Mouse (Mus musculus) cerebral cortex, adult 2 months (tissue): ENCODE data around the gene Cnfn.

Experiments
- WGBS: fragments of 180-500 bp; shearing (Covaris S2); methylation state at CpG from one replicate; pipeline ENCODE4 v1.1.7; 2018; 5-methylcytosine and 5-hydroxymethylcytosine counted together

Gene Cnfn

GRCm38 (mm10) chr7:25369058-25369749 lies at the start of gene Cnfn:
Gene Cnfn (minus strand): TSS chr7:25369724.
- 53% methylated on average over 12 of the region's 12 CpGs for WGBS

DNA sequence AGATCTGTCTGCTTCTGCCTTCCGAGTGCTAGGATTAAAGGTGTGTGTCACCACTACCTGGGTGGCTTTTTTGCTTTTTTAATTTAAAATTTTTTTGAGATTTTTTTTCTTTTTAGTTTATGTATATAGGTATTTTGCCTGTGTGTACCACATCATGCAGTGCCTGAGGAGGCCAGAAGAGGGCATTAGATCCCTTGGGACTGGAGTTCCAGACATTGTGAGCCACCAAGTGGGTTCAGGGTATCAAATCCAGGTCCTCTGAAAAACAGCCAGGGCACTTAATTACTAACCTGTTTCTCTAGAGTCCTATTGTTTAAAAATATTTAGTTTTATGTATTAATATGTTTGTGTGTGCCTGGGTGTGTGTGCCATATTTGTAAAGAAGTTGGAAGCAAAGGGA lies 48.1 kb upstream of the Cnfn start:
- WGBS: 95% methylated on average over 1 of the region's 1 CpGs

DNA sequence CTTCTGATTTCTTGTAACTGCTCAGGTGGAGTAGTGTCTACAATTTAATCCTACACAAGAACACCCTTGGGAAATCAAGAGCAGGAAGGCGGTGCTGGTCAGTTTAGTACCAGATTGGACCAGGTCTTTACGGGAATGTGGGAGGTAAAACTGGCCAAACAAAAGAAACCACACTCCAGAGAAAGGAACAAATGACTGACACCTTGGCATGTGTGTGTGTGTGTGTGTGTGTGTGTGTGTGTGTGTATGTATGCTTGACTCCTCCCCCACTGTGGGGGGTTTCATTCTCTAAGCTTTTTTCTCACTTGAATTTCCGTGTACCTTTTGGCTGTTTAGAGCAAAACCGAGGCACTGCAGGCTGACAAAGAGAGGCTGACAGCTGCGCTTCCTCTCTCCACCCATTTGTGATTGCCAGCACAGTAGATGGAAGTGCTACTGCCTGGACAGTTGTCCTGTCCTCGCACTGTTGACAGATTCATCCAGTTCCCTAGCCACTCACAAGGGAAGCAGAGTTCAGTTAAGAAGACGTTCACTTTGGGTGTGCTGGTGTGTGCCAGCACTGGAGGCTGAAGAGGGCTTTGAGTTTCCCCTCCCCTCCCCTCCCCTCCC lies 43.4 kb upstream of the Cnfn start, which contains the start of gene Cxcl17:
Gene Cxcl17 (minus strand): TSS at position 54 of the 609 bp plus-strand sequence.
- 53% methylated on average over 7 of the region's 7 CpGs for WGBS

- 78% methylated on average over 3 of the region's 3 CpGs for WGBS
Observed at GRCm38 (mm10) chr7:25411861-25412260, 42.3 kb upstream of the Cnfn start.

DNA sequence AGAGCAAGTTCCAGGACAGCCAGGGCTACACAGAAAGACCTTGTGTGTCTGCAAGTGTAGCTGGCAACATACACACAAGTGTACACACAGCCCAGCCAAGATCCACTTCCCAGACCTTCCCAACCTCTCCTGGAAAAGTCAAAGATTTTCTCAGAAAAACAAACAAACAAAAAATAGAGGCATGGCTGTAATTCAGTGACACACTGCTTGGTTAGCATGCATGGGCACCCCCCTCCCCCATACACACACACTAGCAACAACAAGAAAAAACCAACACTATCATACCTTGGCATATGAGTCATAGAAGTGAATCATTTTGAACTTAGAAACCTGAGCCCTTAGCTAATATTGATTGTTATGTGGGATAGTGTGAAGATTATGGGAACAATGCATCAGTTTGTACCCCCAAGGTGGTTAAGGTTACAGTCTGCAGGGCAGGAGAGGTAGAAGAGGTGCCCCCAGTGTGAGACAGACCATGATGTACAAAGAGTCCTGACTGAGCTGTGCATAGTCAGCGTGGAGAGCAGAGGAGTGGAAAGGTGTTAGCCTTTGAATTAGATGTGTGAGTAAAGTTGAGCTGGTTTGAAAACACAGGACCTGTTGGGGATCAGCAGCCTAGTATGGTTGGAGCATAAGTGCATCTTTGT lies 41.6 kb upstream of the Cnfn start:
- WGBS: 91% methylated on average over 1 of the region's 1 CpGs

DNA sequence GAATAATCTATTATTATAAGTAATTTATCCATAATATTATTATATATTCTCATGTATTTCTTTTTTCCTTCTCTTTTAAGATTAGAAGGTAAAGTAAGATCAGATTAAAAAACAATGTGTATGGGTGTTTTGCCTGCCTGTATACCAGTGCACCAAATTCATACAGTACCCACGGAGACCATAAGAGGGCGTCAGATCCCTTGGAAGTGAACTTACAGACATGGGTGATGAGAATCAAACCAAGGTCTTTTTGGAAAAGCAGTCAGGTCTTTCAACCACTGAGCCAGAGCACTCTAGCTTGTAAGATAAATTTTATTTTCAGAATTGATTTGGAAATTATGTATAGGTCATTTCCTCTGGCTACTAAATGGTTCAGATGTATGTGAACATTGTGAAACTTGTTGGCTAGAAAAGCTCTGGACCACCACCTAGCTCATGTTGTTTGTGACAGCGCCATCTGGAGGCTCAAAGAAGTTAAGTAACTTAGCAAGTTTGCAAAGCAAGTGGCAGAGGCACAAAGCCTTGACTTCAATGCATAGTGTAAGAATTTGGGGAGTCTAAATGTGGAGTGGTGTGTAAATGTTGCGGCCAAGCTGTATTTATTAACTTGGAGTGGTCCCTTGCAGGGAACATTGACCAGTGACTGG lies 39.7 kb upstream of the Cnfn start:
- WGBS: 61% methylated on average over 4 of the region's 4 CpGs

- WGBS: 73% methylated on average over 7 of the region's 7 CpGs
Observed at GRCm38 (mm10) chr7:25406468-25406867, 36.9 kb upstream of the Cnfn start.

DNA sequence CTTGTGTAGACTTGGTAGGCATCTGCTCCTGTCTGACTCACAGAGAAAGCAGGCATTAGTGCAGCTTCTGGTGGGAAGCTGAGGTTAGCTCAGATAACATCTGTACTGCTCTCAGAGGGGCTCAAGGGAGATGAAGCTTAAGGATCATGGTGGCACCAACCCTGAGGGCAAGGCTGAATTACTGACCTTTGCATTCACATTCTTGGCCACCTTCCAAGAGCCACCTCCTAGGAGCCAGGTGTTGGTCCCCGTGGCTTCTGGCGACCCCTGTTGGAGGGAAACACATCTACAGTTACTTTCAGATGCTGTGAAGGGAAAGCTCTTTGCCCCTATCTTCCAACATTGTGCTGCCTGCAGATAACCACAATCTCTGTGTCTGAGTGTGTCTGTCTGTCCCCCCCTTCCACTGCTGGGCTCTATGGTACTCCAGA lies 33.2 kb upstream of the Cnfn start:
- 7% methylated on average over 2 of the region's 2 CpGs for WGBS

GRCm38 (mm10) chr7:25401986-25402385 lies 32.5 kb upstream of the Cnfn start:
- WGBS: 78% methylated on average over 5 of the region's 5 CpGs

DNA sequence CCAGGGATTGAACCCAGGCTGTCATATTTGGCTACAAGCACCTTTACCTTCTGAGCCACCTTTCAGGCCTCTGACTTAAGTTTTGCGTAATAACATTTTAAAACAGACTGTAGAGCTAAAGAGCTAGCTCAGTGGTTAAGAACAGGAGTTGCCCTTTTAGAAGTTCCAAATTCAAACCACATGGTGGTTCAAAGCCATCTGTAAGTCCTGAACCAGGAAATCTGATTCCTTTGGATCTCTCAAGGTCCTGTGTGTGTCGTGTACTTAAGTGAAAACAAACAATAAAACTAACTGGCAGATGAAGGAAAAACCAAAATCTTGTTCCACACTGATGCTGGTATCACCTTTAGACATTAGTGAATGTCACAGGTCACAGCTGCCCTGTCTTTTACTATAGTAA lies 32.0 kb upstream of the Cnfn start:
- 85% methylated on average over 2 of the region's 2 CpGs for WGBS

GRCm38 (mm10) chr7:25398610-25399009 lies 29.1 kb upstream of the Cnfn start, which contains the start of gene Lipe:
Gene Lipe (minus strand): TSS chr7:25398710.
- 97% methylated on average over 1 of the region's 1 CpGs for WGBS

DNA sequence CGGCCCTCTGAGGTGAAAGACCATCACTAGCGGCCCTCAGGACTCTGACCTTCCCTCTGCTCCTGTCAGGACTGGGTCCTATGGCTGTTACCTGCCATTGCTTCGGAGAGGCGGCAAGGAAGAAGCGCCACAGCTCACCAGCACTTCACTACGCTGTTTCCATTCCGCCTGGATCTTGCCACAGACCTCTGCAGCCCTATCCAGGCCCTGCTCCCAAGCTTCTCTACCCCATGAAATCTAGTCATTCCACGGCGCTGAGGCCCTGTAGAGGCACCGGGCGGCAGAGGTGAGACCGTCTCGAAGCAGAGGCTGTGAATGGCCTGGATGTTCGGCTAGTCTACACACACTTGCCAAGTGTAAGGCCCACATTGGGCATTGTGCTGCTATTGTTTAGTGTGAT lies 27.1 kb upstream of the Cnfn start:
- 93% methylated on average over 14 of the region's 14 CpGs for WGBS

DNA sequence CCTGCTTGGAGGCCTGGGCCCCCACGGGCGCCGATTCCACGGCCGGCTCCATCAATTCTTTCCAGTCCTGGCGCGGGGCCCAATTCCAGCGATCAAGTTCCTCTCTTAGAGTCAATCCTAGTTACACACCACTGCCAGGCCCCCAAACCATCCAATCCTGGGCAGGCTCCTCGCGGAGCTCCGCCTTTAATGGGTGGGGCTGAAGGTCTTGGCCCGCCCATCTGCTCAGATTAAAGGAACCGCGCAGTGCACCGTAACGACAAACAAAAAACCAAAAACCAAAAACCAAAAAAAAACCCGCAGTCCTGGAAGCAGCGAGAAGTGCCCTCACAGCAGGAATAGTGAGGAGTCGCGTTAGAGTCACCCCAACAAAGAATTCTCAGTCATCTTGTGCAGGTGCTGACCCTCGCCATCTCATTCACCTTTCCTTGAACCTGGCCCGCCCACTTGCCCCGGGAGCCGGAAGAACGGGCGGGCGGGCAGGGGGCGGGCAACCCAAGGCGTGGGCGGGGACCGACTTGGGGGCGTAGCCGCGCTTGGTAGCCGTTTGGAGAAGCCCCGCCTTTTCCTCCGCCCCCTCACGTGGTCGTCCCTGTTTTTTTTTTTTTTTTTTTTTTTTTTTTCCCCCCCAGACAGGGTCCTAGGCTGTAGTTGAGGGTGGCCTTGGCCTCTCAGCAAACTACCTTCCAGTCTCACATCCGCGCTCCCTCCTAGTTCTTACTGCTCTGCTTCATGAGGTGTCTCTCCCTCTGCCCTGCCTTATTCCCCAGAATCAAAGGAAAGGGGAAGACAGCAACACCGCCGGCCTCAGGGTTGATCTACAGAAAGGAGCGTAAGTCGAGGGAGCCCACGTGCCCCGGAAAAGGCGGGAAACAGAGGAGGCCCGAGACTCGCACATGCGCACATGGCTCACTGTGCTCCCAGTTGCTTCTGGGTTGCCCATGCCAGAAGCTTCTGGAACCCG lies 26.3 kb upstream of the Cnfn start:
- 2% methylated on average over 52 of the region's 52 CpGs for WGBS

GRCm38 (mm10) chr7:25395186-25395557 lies 25.6 kb upstream of the Cnfn start:
- under 1% methylated on average over 22 of the region's 22 CpGs for WGBS

DNA sequence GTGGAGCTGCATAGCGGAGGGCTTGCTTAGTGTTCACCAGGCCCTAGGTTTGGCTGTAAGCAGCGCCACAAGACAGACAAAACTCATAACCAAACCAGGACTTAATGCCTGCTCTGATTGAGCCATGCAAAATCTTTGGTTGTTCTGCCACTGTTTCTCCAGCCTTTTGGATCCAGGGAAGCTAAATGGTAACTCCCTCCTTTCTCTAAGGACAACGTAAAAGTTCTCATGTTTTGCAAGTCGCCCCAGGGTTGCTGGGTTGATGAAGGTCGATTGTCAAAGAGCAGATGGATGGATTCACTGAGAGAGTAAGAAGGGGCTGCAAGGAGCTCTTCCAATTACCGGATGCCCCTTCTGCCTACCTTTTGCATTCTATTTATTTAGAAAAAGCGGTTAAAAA lies 25.2 kb upstream of the Cnfn start:
- WGBS: 13% methylated on average over 7 of the region's 7 CpGs

GRCm38 (mm10) chr7:25393451-25394210 lies 24.1 kb upstream of the Cnfn start:
- 60% methylated on average over 8 of the region's 8 CpGs for WGBS

- 61% methylated on average over 7 of the region's 7 CpGs for WGBS
Observed at GRCm38 (mm10) chr7:25392851-25393250, 23.3 kb upstream of the Cnfn start.

GRCm38 (mm10) chr7:25391856-25392453 lies 22.4 kb upstream of the Cnfn start:
- 74% methylated on average over 2 of the region's 2 CpGs for WGBS

GRCm38 (mm10) chr7:25390986-25391385 lies 21.5 kb upstream of the Cnfn start:
- WGBS: 84% methylated on average over 2 of the region's 2 CpGs
